In the genomic region with DNA sequence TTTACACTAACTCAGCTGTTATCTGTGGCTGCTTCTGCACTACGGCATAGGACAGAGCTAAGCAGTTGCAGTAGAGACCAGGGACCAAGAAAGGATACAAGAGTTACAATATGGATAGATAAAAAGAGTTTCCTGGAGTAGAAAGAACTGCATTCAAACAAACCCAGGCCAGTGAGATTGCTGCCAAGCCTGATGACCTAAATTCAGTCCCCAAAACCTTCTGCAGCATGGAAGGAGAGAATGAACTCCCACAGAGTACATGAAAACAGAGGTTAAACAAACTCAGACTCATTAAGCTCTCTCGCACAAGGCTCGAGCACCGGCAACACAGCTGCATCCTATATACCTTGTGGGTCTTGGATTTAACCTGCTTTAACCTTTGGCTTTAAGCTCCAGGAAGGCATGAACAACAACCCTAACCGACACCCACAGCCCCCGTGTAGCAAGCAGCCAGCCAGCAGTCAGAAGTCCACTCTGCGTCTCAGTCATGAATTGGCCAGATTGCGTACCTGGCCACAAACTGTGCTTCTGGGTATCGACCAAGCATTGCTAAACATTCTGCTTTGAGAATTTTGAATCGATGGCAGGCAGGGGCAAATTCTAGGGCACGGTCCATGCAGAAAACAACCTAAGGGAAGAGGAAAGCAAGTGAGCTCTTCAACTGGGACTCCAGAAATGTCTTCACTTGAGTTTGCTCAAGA, we compare ENCODE assay signal across 26 mouse cellular contexts. TPM values are rescaled to one million over a fixed set of nuclear protein-coding genes. Genes with fewer than 3 reads are reported as not detected.
DNase-seq lines count a peak whose midpoint lies in the region; ATAC-seq and TF ChIP-seq lines count a peak whose summit lies in the region.
"Had no signal": no experiment of that assay in that cellular context is flagged by ENCODE, and none has a peak within 500 bp of the region (broad histone marks: within the 10 kb centered on the region; RNA-seq: fewer than 3 reads in every experiment).

No protein-coding gene starts in this region.

- ATAC-seq in liver, embryonic 12.5 days, result no peak
- ATAC-seq: activated CD4-positive, CD25-positive, alpha-beta regulatory T cell, adult 4 months; CD4-positive, CD25-positive, alpha-beta regulatory T cell, adult 4 months; forebrain, embryonic 14.5 days; forebrain, postnatal 0 days; hindbrain, postnatal 0 days; inflammation-experienced regulatory T-cells, adult 6 months; intestine, embryonic 16.5 days had no signal

- TF ChIP-seq POLR2A in liver, adult 2 months (IDR thresholded peaks at IDR 0.05; ENCODE audit: extremely low read depth, insufficient read depth, low read length), result no peak

- peaks cover 58% of the 10 kb centered on the region for H3K36me3 ChIP-seq in liver, adult 2 months (ENCODE audit: control insufficient read depth, insufficient read depth, low read length)
- peaks cover 99% of the 10 kb centered on the region for H3K36me3 ChIP-seq in liver, embryonic 12.5 days

- H3K27me3 ChIP-seq in liver, adult 2 months (ENCODE audit: control insufficient read depth, insufficient read depth, low read length), result no peaks in the 10 kb centered on the region
- H3K27me3 ChIP-seq in liver, embryonic 12.5 days (replicated peaks), result no peaks in the 10 kb centered on the region
- H3K27me3 ChIP-seq: embryonic facial prominence, embryonic 12.5 days; embryonic facial prominence, embryonic 15.5 days; heart, embryonic 13.5 days had no signal

- peaks cover 16% of the 10 kb centered on the region for H3K4me1 ChIP-seq in liver, adult 2 months (ENCODE audit: control insufficient read depth, insufficient read depth, low read length)
- no peaks in the 10 kb centered on the region for H3K4me1 ChIP-seq in liver, embryonic 12.5 days
- H3K4me1 ChIP-seq: embryonic facial prominence, embryonic 12.5 days; embryonic facial prominence, embryonic 15.5 days; heart, embryonic 10.5 days had no signal

- no peak for TF ChIP-seq CTCF in liver, adult 2 months (IDR thresholded peaks at IDR 0.05; ENCODE audit: low read depth, low read length)

- no peaks in the 10 kb centered on the region for H3K9me3 ChIP-seq in liver, embryonic 12.5 days (replicated peaks)
- H3K9me3 ChIP-seq: embryonic facial prominence, embryonic 12.5 days; embryonic facial prominence, embryonic 15.5 days; heart, embryonic 10.5 days; heart, embryonic 13.5 days had no signal

- H3K4me2 ChIP-seq in liver, embryonic 12.5 days, result no peak overlapping the region
- H3K4me2 ChIP-seq: embryonic facial prominence, embryonic 12.5 days; embryonic facial prominence, embryonic 15.5 days; heart, embryonic 13.5 days; hindbrain, embryonic 14.5 days had no signal

- peak overlapping the region; percentile 53 for H3K27ac ChIP-seq in liver, adult 2 months (replicated peaks; ENCODE audit: insufficient read depth, low read depth, low read length)
- no peak overlapping the region for H3K27ac ChIP-seq in liver, embryonic 12.5 days
- H3K27ac ChIP-seq: embryonic facial prominence, embryonic 12.5 days; embryonic facial prominence, embryonic 15.5 days; heart, adult 2 months; heart, embryonic 10.5 days; heart, embryonic 13.5 days; hindbrain, embryonic 14.5 days; hindbrain, postnatal 0 days had no signal

- H3K79me2 ChIP-seq in liver, adult 2 months (ENCODE audit: control insufficient read depth, insufficient read depth, low read length), result no peaks in the 10 kb centered on the region

- no peak overlapping the region for H3K9ac ChIP-seq in liver, adult 2 months (ENCODE audit: low read depth, low read length)
- H3K9ac ChIP-seq in liver, embryonic 12.5 days, result no peak overlapping the region
- H3K9ac ChIP-seq: embryonic facial prominence, embryonic 12.5 days; embryonic facial prominence, embryonic 15.5 days; forebrain, postnatal 0 days; heart, embryonic 13.5 days; hindbrain, embryonic 14.5 days had no signal

- no peak overlapping the region for H3K4me3 ChIP-seq in liver, adult 2 months (ENCODE audit: insufficient read depth, low read depth, low read length)
- no peak overlapping the region for H3K4me3 ChIP-seq in liver, embryonic 12.5 days
- H3K4me3 ChIP-seq: embryonic facial prominence, embryonic 12.5 days; embryonic facial prominence, embryonic 15.5 days; heart, adult 2 months; heart, embryonic 10.5 days; heart, embryonic 13.5 days had no signal

- 28% methylated on average over 11 of the region's 11 CpGs for WGBS in liver, adult 2 months
- WGBS in liver, embryonic 12.5 days (ENCODE audit: insufficient replicate concordance), result 91% methylated on average over 11 of the region's 11 CpGs

- peak; percentile 55 for DNase-seq in cerebellum, adult 9-10 months
- no peak for DNase-seq in cerebellum, postnatal 10 days
- DNase-seq in liver, adult 2 months (ENCODE audit: extremely low read depth, low read depth, low spot score), result peak; percentile 96
- peak; percentile 70 for DNase-seq in brain, adult 2 months (ENCODE audit: low read depth, low spot score)
- DNase-seq in embryo, embryonic 9.5 days (ENCODE audit: extremely low spot score), result no peak
- DNase-seq: adrenal gland, adult 8-10 months; adrenal gland, postnatal 25 days; cerebellum, adult 8-10 months; forebrain, postnatal 0 days; gastrocnemius, postnatal 10 days; gastrocnemius, postnatal 36 days; heart, adult 2 months; heart, postnatal 14 days; heart, postnatal 4 days had no signal

RNA-seq across cellular contexts. Expression of a gene that starts 17.8 kb away (rescaled TPM):
- total RNA-seq in liver, adult 2 months (2014; rRNA removed), result 10.1 and 11.6 TPM in 2 replicates
- 11.0 and 17.3 TPM in 2 replicates for polyA plus RNA-seq in liver, adult 2 months (2012; rRNA removed)
- 12.9 and 15.1 TPM in 2 replicates for polyA plus RNA-seq in liver, embryonic 12.5 days (2016; fragmentation: Nextera tagmentation; extraction: Ambion mirVana)

RNA-seq across cellular contexts. Expression of a gene that starts 26.5 kb away (rescaled TPM):
- 13.7 and 16.0 TPM in 2 replicates for total RNA-seq in liver, adult 2 months (2014; rRNA removed)
- polyA plus RNA-seq in liver, adult 2 months (2012; rRNA removed), result 32.0 and 33.4 TPM in 2 replicates
- polyA plus RNA-seq in liver, embryonic 12.5 days (2016; fragmentation: Nextera tagmentation; extraction: Ambion mirVana), result 22.5 and 24.4 TPM in 2 replicates

RNA-seq across cellular contexts. Expression of a gene that starts 27.5 kb away (rescaled TPM):
- 40.9 and 44.7 TPM in 2 replicates for total RNA-seq in liver, adult 2 months (2014; rRNA removed)
- 16.1 and 16.7 TPM in 2 replicates for polyA plus RNA-seq in liver, adult 2 months (2012; rRNA removed)
- polyA plus RNA-seq in liver, embryonic 12.5 days (2016; fragmentation: Nextera tagmentation; extraction: Ambion mirVana), result 109 and 122 TPM in 2 replicates

RNA-seq across cellular contexts. Expression of a gene that starts 47.1 kb away (rescaled TPM):
- total RNA-seq in liver, adult 2 months (2014; rRNA removed), result 0.28 and 0.40 TPM in 2 replicates
- 0.04 and 0.05 TPM in 2 replicates for polyA plus RNA-seq in liver, adult 2 months (2012; rRNA removed)
- 0.10 and 0.14 TPM in 2 replicates for polyA plus RNA-seq in liver, embryonic 12.5 days (2016; fragmentation: Nextera tagmentation; extraction: Ambion mirVana)

Comparison
In these comparisons a context has a peak if more than half of its experiments do, and no peak if none do; other contexts are left out.
1. DNase-seq: peak in cerebellum, adult 9-10 months (single experiment), liver, adult 2 months (single experiment) and brain, adult 2 months (single experiment); none in cerebellum, postnatal 10 days (0 of 2) and embryo, embryonic 9.5 days (single experiment).